Mouse (Mus musculus): ENCODE data around the gene Ldhd. TPM values are rescaled to one million over a fixed set of nuclear protein-coding genes. Genes with fewer than 3 reads are reported as not detected.

Gene Ldhd
- polyA plus RNA-seq, 1 experiment from 2014 or later: 0.85 TPM

DNA sequence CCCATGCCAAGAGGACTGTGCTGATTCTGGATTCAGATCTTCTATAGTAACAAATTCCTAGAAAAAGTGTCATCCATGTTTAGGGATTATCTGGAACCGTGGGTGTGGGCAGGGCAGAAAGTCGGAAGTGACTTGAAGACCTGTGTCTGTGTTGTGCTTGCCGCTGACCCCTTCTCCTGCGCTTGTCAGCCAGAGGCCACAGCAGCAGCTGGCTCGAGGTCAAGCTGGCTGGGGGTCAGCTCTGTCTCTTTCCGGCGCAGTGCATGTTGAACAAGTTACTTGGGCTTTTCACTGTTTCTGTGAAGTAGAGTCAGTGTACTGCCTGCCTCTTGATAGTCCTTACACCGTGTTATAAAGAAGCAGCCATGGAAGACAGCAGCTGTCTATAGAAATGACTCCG lies 23.2 kb downstream of the Ldhd start:
- Histone ChIP-seq H3K4me1 (ENCODE audit: control insufficient read depth in 2 of 2, insufficient read depth in 2 of 2, low read length in 2 of 2) (no peaks in the 10 kb centered on the region), H3K27me3 (ENCODE audit: control insufficient read depth, insufficient read depth, low read length) (no peaks in the 10 kb centered on the region), H3K4me2 (ENCODE audit: low read length) (no peak overlapping the region), H3K27ac (replicated peaks in 1 of 2; ENCODE audit: control insufficient read depth in 1 of 2, insufficient read depth in 1 of 2, low read depth in 2 of 2, low read length in 2 of 2) (no peak overlapping the region), H3K36me3 (ENCODE audit: control insufficient read depth, insufficient read depth, low read length) (peaks cover 8% of the 10 kb centered on the region; the same call in 1 of the 2 replicates), H3K9ac (ENCODE audit: low read length) (no peak overlapping the region), H3K9me3 (ENCODE audit: control insufficient read depth, low read length) (no peaks in the 10 kb centered on the region), H3K4me3 (ENCODE audit: control insufficient read depth in 1 of 2, insufficient read depth in 1 of 2, low read depth in 1 of 2, low read length in 2 of 2) (no peak overlapping the region)
- WGBS: 83% methylated on average over 9 of the region's 9 CpGs
- ATAC-seq (ENCODE audit: insufficient number of reproducible peaks, insufficient read depth, low FRiP score, low read depth): no peak

DNA sequence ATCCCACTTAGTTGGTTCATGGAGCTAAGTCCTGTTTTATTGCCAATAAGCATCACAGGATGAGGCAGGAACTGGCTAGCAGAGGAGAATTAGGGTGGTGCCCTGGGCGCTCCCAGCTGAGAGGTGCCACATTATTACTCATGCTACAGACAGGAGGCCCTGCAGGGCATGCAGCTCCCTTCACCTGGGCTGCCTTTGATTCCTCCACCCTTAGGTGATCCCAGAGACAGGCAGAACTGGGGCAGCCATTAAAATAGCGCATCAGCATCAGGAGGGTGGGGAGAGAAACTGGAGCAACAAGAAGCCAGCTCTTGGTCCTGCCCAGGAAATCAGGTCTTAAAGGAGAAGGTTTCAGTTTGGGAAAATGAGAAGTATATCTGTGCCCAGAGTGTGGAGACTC lies 25.2 kb downstream of the Ldhd start:
- H3K27me3 ChIP-seq (ENCODE audit: control insufficient read depth, insufficient read depth, low read length): no peaks in the 10 kb centered on the region
- H3K9ac ChIP-seq (ENCODE audit: low read length): no peak overlapping the region
- H3K27ac ChIP-seq (replicated peaks in 1 of 2; ENCODE audit: control insufficient read depth in 1 of 2, insufficient read depth in 1 of 2, low read depth in 2 of 2, low read length in 2 of 2): no peak overlapping the region
- no peaks in the 10 kb centered on the region; the same call in 1 of the 2 replicates for H3K36me3 ChIP-seq (ENCODE audit: control insufficient read depth, insufficient read depth, low read length)
- no peaks in the 10 kb centered on the region for H3K9me3 ChIP-seq (ENCODE audit: control insufficient read depth, low read length)
- ATAC-seq (ENCODE audit: insufficient number of reproducible peaks, insufficient read depth, low FRiP score, low read depth): no peak
- WGBS: 93% methylated on average over 2 of the region's 2 CpGs
- H3K4me3 ChIP-seq (ENCODE audit: control insufficient read depth in 1 of 2, insufficient read depth in 1 of 2, low read depth in 1 of 2, low read length in 2 of 2): no peak overlapping the region
- H3K4me2 ChIP-seq (ENCODE audit: low read length): no peak overlapping the region
- no peaks in the 10 kb centered on the region; a peak in 1 of 4 replicates for H3K4me1 ChIP-seq (ENCODE audit: control insufficient read depth in 2 of 2, insufficient read depth in 2 of 2, low read length in 2 of 2)

DNA sequence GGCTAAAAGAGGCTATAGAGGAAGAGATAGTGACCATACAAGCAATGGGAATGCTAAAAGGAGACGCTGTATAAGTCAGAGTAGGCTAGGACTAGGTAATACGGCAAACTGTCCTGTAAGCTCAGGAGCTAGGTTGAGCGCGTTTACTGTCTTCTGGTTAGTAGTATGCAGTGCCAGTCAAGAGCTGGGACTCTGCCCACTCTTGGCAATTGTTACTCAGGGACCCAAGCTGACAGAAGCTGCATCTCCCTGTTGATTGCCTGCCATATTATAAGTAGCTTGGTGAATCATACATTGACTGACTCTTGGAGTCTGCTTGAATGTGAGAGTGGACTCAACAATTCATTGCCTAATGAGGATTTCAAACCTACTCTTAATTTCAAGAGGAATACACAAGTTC lies 28.1 kb downstream of the Ldhd start:
- Histone ChIP-seq H3K9ac (ENCODE audit: low read length) (no peak overlapping the region), H3K9me3 (ENCODE audit: control insufficient read depth, low read length) (no peaks in the 10 kb centered on the region), H3K4me2 (ENCODE audit: low read length) (no peak overlapping the region), H3K27ac (replicated peaks in 1 of 2; ENCODE audit: control insufficient read depth in 1 of 2, insufficient read depth in 1 of 2, low read depth in 2 of 2, low read length in 2 of 2) (no peak overlapping the region), H3K27me3 (ENCODE audit: control insufficient read depth, insufficient read depth, low read length) (no peaks in the 10 kb centered on the region), H3K36me3 (ENCODE audit: control insufficient read depth, insufficient read depth, low read length) (no peaks in the 10 kb centered on the region; the same call in 1 of the 2 replicates), H3K4me3 (ENCODE audit: control insufficient read depth in 1 of 2, insufficient read depth in 1 of 2, low read depth in 1 of 2, low read length in 2 of 2) (no peak overlapping the region), H3K4me1 (ENCODE audit: control insufficient read depth in 2 of 2, insufficient read depth in 2 of 2, low read length in 2 of 2) (peaks cover 5 to 26% of the 10 kb centered on the region in 2 experiments)
- no peak for ATAC-seq (ENCODE audit: insufficient number of reproducible peaks, insufficient read depth, low FRiP score, low read depth)
- WGBS: 91% methylated on average over 4 of the region's 4 CpGs

DNA sequence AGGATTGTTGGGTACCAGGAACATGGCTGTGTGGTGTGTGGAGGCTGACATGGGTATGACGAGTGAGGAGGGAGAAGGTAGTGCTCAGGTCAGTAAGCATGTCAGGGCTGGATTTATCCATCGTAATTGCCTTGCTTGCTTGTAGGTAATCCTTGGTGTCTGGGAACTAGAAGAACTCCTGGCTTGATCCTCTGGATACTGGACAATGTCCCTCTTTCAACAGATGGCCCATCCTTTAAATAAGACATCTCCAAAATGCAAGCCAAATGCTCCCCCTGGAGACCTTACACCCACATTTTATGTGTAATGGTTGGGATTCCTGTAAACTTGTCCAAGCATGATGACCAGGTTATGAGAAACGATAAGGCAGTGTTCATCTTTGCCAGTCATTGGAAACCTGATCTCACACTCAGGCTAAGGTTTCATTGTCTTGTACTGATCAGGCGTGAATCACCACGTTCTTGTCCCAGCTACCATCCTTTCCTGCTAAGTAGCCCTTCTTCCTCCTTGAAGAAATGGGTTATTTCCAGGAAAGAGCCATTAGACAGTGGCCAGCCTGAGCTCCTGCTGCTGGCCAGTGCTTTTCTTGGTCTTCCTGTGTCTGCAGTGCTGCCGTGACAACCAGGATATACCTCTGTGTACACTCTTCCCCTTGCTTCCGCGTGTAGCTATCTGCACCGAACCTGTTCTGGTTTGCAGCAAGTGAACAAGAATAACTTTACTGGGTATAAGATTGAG lies 30.3 kb downstream of the Ldhd start:
- H3K4me2 ChIP-seq (ENCODE audit: low read length): no peak overlapping the region
- no peak for ATAC-seq (ENCODE audit: insufficient number of reproducible peaks, insufficient read depth, low FRiP score, low read depth)
- no peak overlapping the region for H3K4me3 ChIP-seq (ENCODE audit: control insufficient read depth in 1 of 2, insufficient read depth in 1 of 2, low read depth in 1 of 2, low read length in 2 of 2)
- H3K27ac ChIP-seq (replicated peaks in 1 of 2; ENCODE audit: control insufficient read depth in 1 of 2, insufficient read depth in 1 of 2, low read depth in 2 of 2, low read length in 2 of 2): no peak overlapping the region
- 65% methylated on average over 9 of the region's 9 CpGs for WGBS
- no peaks in the 10 kb centered on the region for H3K9me3 ChIP-seq (ENCODE audit: control insufficient read depth, low read length)
- no peaks in the 10 kb centered on the region; the same call in 1 of the 2 replicates for H3K36me3 ChIP-seq (ENCODE audit: control insufficient read depth, insufficient read depth, low read length)
- H3K27me3 ChIP-seq (ENCODE audit: control insufficient read depth, insufficient read depth, low read length): no peaks in the 10 kb centered on the region
- H3K4me1 ChIP-seq (ENCODE audit: control insufficient read depth in 2 of 2, insufficient read depth in 2 of 2, low read length in 2 of 2): peaks cover 20 to 48% of the 10 kb centered on the region in 2 experiments
- no peak overlapping the region for H3K9ac ChIP-seq (ENCODE audit: low read length)

DNA sequence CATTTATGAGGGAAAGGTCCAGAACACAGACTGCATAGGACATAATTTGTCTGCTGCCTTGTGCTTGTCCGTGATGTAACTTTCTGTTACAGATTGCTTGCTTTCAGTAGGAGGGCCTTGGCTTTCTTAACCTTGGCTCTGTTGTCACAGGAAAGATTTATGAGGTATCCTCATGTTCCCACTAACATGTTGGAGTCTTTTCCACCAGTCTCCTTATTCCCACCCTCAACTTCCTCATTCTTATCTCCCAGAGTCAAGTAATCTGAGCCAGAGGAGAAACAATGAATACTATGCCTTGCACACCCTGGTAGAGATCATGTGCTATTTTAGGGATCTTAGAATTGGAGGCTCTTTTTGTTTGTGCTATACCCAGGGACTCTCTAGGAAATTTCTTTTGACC lies 32.9 kb downstream of the Ldhd start:
- Histone ChIP-seq H3K27me3 (ENCODE audit: control insufficient read depth, insufficient read depth, low read length) (no peaks in the 10 kb centered on the region), H3K9me3 (ENCODE audit: control insufficient read depth, low read length) (no peaks in the 10 kb centered on the region), H3K4me1 (ENCODE audit: control insufficient read depth in 2 of 2, insufficient read depth in 2 of 2, low read length in 2 of 2) (peaks cover 32 to 74% of the 10 kb centered on the region in 2 experiments), H3K4me2 (ENCODE audit: low read length) (peak overlapping the region; percentile 62), H3K9ac (ENCODE audit: low read length) (peak overlapping the region; percentile 1; the same call in 1 of the 2 replicates), H3K4me3 (ENCODE audit: control insufficient read depth in 1 of 2, insufficient read depth in 1 of 2, low read depth in 1 of 2, low read length in 2 of 2) (no peak overlapping the region), H3K27ac (replicated peaks in 1 of 2; ENCODE audit: control insufficient read depth in 1 of 2, insufficient read depth in 1 of 2, low read depth in 2 of 2, low read length in 2 of 2) (peak overlapping the region; percentile 72 to 78), H3K36me3 (ENCODE audit: control insufficient read depth, insufficient read depth, low read length) (no peaks in the 10 kb centered on the region)
- peak; percentile 56; the same call in 1 of the 2 replicates for ATAC-seq (ENCODE audit: insufficient number of reproducible peaks, insufficient read depth, low FRiP score, low read depth)
- WGBS: 32% methylated on average over 1 of the region's 1 CpGs

DNA sequence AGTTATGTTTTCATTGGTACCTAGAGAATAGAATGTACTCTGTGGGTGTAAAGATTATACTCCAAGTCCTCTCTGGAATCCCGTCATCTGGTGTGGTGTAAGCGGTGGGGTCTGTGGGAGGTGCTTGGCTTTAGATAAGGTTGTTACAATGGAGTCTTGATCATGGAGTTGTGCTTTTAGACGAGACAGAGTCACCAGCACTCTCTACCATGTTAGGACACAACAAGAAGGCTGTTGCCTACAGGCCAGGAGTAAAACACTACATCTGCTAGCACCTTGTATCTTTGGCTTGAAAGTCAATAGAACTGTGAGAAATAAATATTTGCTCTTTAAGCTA lies 33.7 kb downstream of the Ldhd start:
- WGBS: 7% methylated on average over 3 of the region's 3 CpGs
- H3K27ac ChIP-seq (replicated peaks in 1 of 2; ENCODE audit: control insufficient read depth in 1 of 2, insufficient read depth in 1 of 2, low read depth in 2 of 2, low read length in 2 of 2): peak overlapping the region; percentile 74 to 78

DNA sequence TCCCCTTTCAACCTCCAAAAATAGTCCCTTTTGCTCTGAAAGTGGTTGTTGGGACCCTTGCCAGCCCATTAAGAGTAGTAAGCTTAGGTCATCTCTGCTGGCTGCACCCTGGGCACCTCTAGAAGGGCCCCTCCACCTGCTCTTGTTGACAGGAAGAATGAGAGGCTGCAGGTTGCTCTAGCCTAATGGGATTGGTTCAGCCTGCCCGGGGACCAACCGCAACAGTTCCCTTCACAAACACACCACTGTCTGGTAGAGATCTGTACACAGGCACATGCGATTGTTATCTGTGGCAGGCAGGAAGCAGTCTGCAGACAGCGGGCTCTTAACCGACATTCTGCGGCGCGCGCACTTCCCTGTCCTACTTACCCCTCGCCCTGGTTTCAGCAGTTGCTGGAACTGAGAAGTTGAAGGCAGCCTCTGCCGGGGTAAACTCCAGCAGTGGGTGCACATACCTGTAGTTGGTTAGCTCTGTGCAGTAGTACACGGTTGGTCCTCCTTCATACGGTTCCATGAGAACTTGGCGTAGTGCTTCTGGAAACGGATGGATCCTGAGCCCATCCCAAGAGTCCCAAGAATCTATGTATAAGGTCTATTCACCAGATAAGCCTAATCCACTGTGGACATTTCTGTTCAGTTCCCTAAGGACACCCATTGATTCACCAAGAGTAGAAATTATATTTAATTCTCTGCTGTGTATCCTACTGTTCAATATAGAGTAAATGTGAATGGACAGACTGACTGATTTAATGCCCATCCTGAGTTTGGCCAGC lies 34.3 kb downstream of the Ldhd start:
- Histone ChIP-seq H3K9me3 (ENCODE audit: control insufficient read depth, low read length) (no peaks in the 10 kb centered on the region), H3K4me2 (ENCODE audit: low read length) (peak overlapping the region; percentile 62), H3K36me3 (ENCODE audit: control insufficient read depth, insufficient read depth, low read length) (no peaks in the 10 kb centered on the region), H3K4me3 (ENCODE audit: control insufficient read depth in 1 of 2, insufficient read depth in 1 of 2, low read depth in 1 of 2, low read length in 2 of 2) (peak overlapping the region; percentile 8 to 21; a peak in 3 of 4 replicates), H3K4me1 (ENCODE audit: control insufficient read depth in 2 of 2, insufficient read depth in 2 of 2, low read length in 2 of 2) (peaks cover 32 to 79% of the 10 kb centered on the region in 2 experiments), H3K27me3 (ENCODE audit: control insufficient read depth, insufficient read depth, low read length) (no peaks in the 10 kb centered on the region), H3K9ac (ENCODE audit: low read length) (peak overlapping the region; percentile 53; the same call in 1 of the 2 replicates), H3K27ac (replicated peaks in 1 of 2; ENCODE audit: control insufficient read depth in 1 of 2, insufficient read depth in 1 of 2, low read depth in 2 of 2, low read length in 2 of 2) (peak overlapping the region; percentile 78 to 82)
- 16% methylated on average over 15 of the region's 15 CpGs for WGBS
- peak; percentile 73 for ATAC-seq (ENCODE audit: insufficient number of reproducible peaks, insufficient read depth, low FRiP score, low read depth)

More for the DNA sequence above, 33.7 kb downstream of the Ldhd start:
- no peaks in the 10 kb centered on the region for H3K27me3 ChIP-seq (ENCODE audit: control insufficient read depth, insufficient read depth, low read length)
- no peak overlapping the region for H3K4me3 ChIP-seq (ENCODE audit: control insufficient read depth in 1 of 2, insufficient read depth in 1 of 2, low read depth in 1 of 2, low read length in 2 of 2)
- no peaks in the 10 kb centered on the region for H3K9me3 ChIP-seq (ENCODE audit: control insufficient read depth, low read length)
- no peak for ATAC-seq (ENCODE audit: insufficient number of reproducible peaks, insufficient read depth, low FRiP score, low read depth)
- peaks cover 32 to 79% of the 10 kb centered on the region in 2 experiments for H3K4me1 ChIP-seq (ENCODE audit: control insufficient read depth in 2 of 2, insufficient read depth in 2 of 2, low read length in 2 of 2)
- H3K36me3 ChIP-seq (ENCODE audit: control insufficient read depth, insufficient read depth, low read length): no peaks in the 10 kb centered on the region
- peak overlapping the region; percentile 1; the same call in 1 of the 2 replicates for H3K9ac ChIP-seq (ENCODE audit: low read length)
- H3K4me2 ChIP-seq (ENCODE audit: low read length): peak overlapping the region; percentile 62

Measured in heart, embryonic 14.5 days (tissue).